Mouse (Mus musculus): Measurements from ENCODE around the gene Mei1.

Gene Mei1

DNA sequence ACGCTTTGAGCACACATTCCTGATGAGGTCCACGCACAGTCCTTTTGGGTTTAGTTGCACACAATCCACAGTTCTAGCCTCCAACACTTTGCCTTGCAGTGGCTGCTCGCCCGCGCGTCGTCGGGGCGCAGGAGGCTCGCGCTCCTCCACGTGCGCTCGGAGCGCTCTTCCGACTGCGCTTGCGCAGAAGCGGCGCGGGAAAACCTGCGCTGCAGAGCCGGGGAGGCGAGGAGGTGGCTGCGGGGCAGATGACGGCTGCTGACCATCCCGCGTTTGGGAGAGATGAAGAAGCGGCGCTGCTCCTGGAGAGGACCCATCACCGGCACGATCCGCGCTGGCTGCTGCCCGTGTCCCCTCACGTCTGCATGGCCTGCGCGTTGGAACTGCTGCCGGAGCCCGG lies at the start of gene Mei1:
Gene Mei1 (plus strand): TSS at position 99 of the 400 bp plus-strand sequence.
- no peak for DNase-seq (ENCODE audit: low spot score)

DNA sequence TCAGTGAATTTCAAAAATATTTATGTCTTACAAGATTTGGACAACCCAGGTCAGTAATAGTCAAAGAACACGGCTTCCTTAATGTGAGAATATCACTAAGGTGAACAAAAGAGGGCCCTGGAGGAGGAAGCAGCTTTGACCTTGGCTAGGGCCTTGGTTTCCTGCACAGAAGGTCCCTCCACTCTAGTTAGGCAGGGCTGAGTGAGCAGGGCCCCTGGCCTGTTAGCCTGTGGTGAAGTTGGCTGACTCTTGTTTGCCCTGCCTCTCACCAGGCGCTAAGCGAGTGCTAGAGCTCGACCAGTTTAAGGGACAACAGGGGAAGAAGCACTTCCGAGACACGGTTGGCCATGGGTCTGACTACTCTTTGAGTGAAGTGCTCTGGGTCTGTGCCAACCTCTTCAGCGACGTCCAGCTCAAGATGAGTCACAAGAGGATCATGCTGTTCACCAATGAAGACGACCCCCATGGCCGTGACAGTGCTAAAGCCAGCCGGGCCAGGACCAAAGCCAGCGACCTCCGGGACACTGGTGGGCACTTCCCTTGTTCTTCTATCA lies 47.2 kb upstream of the Mei1 start:
- DNase-seq (ENCODE audit: low spot score) = no peak

DNA sequence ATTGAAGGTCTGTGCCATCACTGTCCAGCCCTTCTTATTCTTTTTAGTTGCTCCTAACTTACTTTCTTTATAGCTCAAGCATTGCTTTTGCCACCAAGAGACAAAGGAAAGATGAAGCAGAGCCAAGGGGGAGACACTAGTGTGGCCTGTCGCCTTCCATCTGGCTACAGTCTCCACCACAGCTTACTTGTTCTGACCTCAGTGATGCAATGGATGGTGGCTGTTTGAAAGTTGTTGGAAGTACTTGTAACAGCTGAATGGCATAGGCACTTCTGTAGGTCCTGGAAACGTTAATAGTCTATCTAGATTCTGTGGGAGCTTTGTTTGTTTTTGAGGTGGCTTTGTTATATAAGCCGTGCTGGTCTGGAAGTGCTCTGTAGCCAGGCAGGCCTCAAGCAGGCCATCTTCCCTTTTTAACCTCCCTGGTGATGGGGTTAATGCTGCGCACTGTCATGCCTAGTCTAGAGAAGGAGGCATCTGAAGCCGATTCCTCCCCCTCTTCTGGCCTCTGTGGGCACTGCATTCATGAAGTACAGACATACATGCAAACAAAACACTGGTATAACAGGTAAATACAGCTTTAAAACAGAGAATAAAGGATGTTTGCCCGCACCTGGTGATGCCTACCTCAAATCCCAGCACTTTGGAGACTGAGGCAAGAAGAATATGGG lies 45.7 kb upstream of the Mei1 start:
- DNase-seq (ENCODE audit: low spot score) = no peak

DNA sequence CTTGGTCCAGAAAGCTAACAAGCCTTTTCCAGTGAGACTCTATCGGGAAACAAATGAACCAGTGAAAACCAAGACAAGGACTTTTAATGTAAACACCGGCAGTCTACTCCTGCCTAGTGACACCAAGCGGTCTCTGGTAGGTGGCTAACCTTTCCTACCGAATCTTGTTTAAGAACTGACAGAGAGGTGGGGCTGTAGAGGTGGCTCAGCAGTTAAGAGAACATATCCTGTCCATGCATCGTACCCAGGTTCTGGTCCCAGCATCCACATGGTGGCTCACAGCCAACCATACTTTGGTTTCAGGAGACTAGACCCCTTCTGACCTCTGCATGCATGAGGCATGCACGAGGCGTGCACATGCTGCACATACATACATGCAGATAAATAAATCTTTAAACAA lies 42.5 kb upstream of the Mei1 start:
- no peak for DNase-seq (ENCODE audit: low spot score)

DNA sequence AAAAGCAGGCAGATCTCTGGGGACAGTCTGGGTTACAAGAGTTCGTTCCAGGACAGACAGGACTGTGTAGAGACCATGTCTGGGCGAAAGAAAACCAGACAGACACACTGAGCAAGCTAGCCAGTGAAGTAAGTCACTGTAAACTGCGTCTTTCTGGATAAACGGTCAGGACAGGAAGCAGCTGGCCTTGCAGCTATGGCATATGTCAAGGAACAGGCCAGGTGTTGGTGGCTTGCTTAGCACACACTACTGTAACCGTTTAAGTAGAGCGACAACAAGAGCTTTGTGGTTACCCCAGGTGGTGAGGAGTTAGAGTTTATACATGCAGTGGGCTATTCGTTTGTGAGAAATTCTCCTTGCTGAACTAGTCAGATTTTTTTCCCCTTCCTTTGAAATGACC lies 42.1 kb upstream of the Mei1 start:
- no peak for DNase-seq (ENCODE audit: low spot score)

DNA sequence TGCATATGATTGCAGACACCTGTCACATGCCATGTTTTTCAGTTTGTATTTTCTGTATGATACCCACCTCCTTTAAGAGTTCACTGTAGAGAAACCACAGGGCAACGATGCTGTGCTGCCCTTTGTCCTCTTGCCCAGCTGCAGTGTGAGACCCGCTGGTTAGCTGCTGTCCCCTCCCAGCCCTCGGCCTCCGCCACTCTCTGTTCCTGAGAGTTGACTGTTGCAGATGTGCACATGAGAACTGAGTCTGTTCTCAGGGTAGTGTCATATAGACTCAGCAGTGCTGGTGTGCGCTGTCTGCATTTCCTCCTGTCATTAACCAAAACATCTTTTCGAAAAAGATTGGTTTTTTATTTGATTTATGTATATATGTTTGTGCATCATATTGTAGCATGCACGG lies 37.4 kb upstream of the Mei1 start:
- no peak for DNase-seq (ENCODE audit: low spot score)

DNA sequence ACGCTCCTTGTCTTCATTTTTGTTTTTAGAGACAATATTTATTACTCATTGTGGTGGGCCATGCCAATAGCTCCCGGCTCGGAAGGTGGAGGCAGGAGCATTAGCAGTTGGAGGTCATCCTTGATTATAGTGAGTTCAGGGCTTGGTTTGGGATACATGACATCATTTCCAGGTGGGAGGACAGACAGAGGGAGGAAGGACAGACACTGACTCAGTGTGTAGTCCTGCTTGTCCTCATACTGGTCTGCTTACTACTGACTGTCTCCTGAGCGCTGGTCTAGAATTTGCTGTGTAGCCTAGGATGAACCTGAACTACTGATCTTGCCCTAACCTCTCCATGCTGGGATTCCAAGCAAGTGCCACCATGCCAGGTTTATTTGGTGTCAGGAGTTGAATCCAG lies 36.0 kb upstream of the Mei1 start, which contains the start of gene Desi1:
Gene Desi1 (minus strand): TSS at position 101 of the 400 bp plus-strand sequence.
- no peak for DNase-seq (ENCODE audit: low spot score)

DNA sequence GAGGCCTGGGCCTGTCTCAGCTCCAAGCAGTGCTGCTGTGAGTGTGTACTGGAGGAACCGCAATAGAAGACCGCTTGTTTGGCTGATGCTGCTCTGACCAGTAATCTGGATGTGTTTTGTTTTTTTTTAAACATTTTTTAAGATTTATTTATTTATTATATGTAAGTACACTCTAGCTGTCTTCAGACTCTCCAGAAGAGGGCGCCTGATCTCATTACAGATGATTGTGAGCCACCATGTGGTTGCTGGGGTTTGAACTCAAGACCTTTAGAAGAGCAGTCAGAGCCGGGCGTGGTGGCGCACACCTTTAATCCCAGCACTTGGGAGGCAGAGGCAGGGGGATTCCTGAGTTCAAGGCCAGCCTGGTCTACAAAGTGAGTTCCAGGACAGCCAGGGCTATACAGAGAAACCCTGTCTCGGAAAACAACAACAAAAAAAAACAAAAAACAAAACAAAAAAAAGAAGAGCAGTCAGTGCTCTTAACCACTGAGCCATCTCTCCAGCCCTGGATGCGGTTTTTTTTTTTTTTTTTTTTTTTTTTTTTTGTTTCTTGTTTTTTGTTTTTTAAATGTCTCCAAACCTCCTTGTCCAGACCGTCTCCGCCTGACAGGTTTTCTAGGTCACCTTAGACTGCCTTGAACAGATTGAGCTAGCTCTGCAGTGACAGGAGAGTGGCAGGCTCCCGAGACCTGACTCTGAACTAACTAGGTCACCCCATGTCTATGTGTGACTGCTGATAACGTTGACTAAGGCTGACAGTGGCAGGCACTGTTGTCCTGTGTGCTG lies 33.7 kb upstream of the Mei1 start:
- DNase-seq (ENCODE audit: low spot score) = no peak

DNA sequence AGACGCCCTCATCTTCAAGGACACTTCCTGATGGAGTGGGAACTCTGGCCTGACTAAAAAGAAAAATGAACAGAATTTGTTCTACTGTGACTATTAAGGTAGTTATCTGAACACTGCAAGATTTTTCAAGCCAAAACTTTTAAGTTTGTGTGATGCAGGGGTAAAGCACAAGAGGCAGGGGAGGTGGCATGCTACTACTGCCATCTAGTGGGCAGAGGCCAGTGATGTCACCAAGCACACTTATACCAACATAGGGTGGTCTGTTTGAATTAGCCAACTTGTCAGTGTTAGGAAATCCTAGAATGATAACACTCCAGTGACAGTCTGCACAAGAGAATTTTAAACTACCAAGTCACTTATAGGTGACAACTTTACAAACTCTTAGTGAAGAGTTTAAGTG lies 29.1 kb upstream of the Mei1 start:
- peak; percentile 54 for DNase-seq (ENCODE audit: low spot score)

DNA sequence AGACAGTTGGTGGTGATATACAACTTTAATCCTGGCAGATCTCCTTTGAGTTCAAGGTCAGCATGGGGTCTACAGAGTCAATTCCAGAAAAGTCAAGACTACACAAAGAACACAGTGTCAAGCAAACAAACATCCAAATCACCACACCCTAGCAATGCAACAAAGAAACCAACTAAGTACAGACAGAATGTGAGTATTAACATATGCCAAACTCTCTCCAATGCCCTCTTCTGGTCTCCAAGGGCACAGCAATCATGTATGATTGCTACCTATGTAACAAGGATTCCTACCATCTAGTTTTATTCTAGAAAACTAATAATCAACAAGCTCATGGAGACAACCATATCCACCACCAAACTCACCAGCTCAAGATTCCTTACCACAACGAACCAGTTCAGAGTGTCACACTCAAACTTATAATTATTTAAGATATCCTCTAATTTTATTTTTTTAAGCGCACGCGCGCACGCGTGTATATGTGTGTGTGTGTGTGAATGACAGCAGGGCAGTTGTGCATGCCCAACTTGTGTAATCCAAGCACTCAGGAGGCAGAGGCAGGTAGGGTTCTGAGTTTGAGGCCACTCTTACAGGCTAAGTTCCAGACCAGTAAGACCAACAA lies 25.5 kb upstream of the Mei1 start:
- peak; percentile 44 for DNase-seq (ENCODE audit: low spot score)

DNA sequence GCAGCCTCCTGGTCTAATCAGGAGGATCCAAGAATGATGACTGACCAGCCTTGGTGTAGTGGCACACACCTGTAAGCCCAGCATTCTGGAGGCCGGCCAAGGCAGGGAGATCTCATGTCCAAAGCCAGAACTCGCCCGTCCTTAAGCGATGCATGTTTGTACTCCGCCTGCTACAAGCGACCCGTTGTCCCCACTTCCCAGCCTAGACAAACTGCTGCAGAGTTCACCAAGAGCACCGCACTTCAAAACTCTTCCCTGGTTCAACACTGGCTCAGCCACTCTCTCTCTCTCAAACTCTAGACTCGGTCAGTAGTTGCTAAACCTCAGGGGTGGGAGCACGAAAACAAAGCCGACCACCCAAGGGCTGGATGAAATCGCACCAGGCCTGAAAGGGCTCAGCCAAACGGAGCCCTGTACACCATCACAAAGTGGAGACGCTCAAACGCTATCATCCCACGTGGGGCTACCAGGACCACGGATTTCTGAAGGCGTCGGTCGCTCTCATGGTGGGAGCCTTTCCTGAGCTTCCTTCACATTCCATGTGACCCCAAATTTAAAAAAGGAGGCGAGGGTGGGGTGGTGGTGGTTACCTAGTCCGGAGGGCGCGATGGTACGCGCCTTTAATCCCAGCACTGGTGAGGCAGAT lies 23.4 kb upstream of the Mei1 start:
- peak; percentile 7 for DNase-seq (ENCODE audit: low spot score)

DNA sequence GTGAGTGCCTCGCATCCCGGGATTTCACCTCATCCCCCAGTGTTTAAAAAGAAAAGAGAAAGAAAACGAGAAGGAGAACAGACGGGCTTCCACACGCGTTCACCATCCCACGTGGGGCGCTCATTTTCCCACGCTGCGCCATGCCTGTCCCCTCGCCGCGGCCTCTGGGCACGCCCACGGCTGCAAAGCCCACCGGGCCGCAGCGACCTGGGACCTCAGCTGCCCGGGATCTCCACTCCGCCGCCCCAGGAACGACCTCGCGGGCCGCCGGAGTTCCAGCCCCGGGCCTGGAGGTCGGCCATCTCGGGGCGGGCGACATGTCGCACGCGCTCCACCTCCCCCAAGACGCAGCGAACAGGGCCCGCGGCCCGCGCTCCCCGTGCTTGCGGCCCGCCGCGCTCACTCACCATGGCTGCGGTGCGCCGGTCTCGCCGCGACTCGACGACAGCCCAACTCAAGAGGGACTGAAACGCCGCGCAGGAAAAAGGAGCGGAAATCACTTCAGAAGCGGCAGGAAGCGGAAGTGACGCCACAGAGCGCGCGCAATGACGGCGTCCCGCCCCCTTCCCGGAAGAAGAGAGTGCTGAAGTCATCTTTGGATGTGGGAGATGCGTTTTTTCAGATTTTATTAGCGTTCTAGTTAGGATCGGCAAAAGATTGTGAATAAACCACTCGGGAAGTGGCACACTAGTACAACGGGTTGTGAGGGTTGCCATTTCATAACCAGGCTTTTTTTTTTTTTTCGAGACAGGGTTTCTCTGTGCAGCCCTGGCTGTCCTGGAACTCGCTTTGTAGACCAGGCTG lies 22.5 kb upstream of the Mei1 start, which contains the start of gene Snu13:
Gene Snu13 (minus strand): TSS at position 519 of the 804 bp plus-strand sequence.
- DNase-seq (ENCODE audit: low spot score) = peak; percentile 86

DNA sequence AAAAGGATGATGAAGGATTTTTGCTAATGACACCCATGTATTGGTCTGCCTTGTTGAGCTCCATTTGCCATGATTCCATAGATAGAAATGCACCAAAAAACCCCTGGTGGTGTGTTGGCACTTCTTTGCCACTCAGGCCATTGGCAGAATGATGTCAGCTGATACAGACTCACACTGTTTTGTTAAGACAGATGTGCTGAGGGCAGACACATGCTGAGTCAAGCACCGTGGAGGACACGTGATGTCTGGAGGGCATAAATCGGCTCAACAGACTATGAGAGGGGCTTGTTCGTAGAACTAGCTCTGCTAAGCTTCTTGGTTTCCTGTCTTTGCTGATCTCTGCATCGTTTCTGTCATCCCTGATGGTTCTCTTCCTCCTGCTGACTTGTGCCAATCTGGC lies 17.3 kb upstream of the Mei1 start:
- DNase-seq (ENCODE audit: low spot score) = no peak

DNA sequence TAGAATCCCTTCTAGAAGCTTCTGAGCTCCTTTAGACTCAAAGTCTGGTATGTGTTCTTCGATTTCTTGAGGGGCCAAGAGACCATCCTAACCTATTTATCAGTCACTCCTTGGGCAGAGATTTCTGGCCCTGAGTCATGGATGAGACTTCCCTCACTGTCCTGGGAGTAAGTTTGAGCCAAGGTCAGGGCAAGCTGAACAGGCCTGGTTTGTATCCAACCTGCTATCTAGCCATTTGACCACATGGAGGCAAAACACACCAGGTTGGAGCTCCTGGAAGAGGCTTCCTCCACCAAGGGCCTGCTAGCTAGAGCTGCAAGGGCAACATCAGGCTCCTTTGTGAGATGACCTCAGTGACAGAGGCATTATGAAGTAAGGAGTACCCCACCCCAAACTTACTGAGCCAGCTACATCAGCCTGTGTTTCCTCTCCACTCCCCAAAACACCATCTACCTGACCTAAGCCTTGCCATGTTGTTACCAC lies 11.0 kb upstream of the Mei1 start, which contains the start of gene 4930407I10Rik:
Gene 4930407I10Rik (plus strand): TSS at position 433 of the 483 bp plus-strand sequence.
- no peak for DNase-seq (ENCODE audit: low spot score)

DNA sequence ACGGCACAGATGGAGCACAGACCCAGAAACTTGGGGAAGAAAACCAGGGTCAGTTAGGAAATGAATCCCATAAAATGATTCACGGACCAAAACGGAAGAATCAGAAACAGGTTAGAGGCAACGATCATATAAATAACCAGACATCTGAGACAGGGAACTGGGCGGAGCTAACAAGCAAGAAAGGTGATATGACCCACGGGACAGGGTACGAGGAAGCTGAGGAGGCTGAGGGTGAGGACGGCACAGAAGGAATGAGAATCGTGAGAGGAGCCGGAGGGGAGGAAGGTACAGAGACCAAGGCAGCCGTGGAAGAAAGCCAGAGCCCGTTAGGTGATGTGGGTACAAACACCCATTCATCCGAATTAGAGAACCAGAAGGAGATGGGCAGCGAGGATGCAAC lies 5.9 kb upstream of the Mei1 start:
- no peak for DNase-seq (ENCODE audit: low spot score)

DNA sequence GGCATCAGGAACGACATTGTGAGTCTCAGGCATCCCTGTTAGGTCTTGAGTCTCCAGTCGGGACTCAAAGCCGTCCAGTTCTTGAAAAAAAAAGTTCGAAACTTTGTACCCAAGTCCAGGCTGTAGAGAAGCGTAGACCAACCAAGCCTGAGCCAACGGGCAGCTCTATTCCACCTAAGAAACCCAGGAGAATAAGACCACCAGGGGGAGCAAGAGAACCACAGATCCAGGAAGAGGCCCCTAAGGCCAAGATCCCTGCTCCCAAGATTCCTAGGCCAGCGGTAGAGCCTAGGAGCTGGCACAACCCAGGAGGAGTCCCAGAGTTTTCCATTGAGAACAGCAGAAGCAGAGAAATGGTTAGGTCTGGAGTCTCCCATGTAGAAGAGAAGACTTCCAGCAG lies 4.3 kb upstream of the Mei1 start:
- peak; percentile 84 for DNase-seq (ENCODE audit: low spot score)

DNA sequence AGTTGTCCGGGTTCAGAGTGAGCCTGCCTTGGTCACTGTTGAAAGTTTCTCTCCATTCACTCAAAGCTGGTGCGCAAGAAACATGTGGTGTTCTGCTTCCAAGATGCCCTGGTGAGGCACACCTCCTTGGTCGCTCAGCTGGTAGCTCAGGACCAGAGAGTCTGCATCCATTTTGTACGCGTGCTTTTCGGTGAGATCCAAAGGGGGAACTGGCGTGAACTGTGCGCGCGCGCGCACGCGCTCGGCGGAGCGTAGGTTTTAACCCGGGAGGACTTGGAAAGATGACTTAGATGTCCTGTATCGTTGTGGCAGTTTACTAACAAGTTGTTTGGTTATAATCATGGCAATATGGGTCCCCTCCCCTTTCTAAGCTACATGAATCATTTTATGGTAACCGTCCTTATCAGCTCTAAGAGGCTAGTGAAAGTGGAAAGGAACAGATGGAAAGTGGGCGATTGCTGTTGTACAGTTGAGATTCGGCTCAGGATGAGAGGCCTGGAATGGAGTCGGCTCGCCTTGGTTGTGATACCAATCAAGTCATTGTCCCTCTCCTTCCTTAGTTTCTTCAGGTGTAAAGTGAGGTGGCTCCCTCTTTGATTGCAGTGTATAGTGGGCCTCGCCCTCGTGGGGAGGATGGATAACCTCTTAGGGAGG lies 2.1 kb downstream of the Mei1 start:
- no peak for DNase-seq (ENCODE audit: low spot score)

DNA sequence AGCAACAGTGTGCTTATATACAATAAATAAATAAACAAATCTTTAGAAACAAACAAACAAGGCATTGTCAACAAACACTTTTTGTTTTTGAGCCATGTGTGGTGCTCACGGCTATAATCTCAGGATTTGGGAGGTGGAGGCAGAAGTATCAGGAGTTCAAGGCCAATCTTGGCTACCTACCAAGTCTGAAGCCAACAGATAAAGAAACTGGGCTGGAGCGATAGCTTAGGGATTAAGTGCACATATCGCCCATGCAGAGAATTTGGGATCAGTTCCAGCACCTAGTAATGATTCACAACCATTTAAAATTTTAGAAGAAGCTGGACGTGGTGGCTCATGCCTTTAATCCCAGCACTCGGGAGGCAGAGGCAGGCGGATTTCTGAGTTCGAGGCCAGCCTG lies 3.7 kb downstream of the Mei1 start:
- DNase-seq (ENCODE audit: low spot score) = no peak

DNA sequence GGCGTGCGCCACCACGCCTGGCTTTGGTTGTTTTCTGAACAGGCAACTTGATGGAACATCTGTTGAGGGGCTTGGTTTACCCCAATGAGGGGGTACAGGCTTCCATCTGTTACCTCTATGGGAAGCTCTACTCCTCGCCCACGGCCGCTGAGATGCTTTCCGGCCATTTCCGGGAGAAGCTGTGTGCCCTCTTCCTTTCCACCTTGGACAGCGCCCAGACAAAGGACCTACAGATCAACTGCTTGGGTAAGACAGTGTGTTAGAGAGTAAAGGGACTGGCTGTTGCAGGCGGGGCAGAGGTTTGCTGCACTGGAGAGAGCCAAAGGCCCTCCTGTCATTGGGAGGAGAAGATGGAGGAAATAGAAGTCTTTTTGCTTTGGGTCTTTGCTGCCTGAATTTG lies 10.1 kb downstream of the Mei1 start:
- peak; percentile 29 for DNase-seq (ENCODE audit: low spot score)

DNA sequence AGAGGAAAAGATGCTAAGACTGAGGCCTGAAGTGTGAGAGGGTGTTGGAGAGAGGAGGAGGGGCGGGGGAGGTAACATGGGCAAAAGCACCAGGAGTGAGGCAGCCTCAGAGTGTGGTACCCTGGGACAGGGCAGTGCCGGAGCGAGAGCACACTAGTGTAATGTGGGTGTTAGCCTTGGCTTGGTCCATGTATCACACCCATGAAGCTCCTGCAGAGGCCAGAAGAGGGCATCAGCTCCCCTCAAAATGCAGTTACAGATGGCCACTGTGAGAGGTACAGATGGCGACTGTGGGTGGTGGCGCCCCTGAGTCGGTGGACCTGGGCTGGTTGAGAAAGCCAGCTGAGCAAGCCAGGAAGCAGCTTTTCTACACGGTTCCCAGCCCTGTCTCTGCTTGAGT lies 11.4 kb downstream of the Mei1 start:
- no peak for DNase-seq (ENCODE audit: low spot score)

DNA sequence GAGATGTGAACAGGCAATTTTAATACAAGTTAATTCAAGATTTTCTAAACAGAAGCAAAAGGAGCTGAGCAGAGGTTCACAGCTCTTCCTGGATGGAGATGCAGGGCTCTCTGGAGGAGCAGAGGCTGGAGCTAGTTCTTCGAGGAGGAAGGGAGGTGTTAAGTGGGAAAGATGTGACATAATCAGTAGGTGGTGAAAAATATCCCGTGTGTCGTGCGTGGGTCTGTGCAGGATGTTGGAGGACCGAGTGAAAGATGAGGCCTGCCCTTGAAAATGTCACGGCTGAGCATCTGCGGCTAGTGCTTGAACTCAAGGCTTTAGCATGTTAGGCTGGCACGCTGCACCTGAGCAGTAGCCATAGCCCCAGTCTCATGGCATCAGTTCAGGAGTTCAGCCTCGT lies 15.8 kb downstream of the Mei1 start:
- DNase-seq (ENCODE audit: low spot score) = no peak
